Mouse (Mus musculus): ENCODE data around the gene Dnm2. TPM values are rescaled to one million over a fixed set of nuclear protein-coding genes. Genes with fewer than 3 reads are reported as not detected.
"Not testable (repeated sequence)": the region's sequence is repeated elsewhere in the genome, so short reads cannot be mapped to it uniquely, and the experiment has no call there.

The Dnm2 gene
- polyA plus RNA-seq, 1 experiment from 2014 or later, result 107 TPM

GRCm38 (mm10) chr9:21542001-21542400, 117.3 kb downstream of the Dnm2 start:
- DNase-seq (ENCODE audit: low spot score), result not testable (repeated sequence)

- no peak for DNase-seq (ENCODE audit: low spot score)
Measured at GRCm38 (mm10) chr9:21545351-21545915, 120.7 kb downstream of the Dnm2 start.

DNA sequence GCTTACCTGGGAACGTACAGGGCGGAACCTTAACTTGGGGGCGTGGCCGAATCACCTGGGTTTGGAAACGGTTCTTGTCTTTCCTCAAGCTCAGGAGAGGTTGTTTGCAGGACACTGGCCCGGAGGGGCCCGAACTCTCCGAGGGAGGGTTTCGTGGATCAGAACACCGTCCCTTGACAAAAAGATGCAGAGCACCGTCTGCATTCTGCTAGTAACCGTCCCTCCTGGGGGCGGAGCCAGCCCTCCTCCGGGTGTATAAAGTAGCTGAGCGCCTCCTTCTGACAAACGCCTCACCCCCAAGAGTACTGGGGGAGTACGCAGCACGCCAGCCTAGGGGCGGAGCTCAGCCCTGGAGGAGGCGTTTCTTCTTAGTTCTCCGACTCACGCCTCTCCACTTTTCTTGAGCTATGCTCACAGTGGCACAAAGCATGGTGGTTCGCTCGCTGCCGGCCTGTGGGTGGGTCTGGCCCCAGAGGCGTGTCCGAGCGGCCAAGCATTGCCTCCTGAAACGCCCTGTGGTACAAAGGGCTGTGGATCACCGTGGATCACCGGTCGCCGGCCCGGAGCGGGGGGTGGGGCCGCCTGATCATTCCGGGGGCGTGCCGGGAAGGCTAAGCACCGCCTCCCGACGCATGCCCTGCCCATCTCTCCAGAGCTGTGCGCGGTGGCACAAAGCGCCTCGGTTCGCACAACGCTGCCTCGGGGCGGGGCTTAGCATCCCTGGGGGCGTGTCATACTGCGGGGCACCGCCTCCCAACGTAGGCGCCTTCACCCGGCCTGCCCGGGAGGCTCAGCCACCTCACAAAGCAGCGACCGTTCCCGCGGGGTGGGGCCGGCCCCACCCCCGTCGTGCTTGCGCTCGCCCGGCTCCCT, 121.4 kb downstream of the Dnm2 start:
- DNase-seq (ENCODE audit: low spot score), result peak; percentile 99

DNA sequence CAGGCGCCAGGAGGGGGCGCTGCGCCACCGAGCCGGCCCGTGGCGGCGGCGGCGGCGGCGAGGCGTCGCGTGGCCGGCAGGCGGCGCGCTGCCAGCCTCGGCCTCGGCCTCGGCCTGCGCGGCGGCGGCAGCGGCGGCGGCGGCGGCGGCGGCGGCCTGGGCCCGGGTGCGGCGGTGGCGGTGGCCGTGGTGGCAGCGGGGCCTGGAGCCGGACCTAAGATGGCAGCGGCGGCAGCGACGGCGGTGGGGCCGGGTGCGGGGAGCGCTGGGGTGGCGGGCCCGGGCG, 122.0 kb downstream of the Dnm2 start, which contains the start of gene Carm1:
Gene Carm1 (plus strand): TSS at position 106 of the 286 bp plus-strand sequence.
- DNase-seq (ENCODE audit: low spot score), result no peak

GRCm38 (mm10) chr9:21547075-21547941, 122.6 kb downstream of the Dnm2 start:
- DNase-seq (ENCODE audit: low spot score), result peak; percentile 61

- no peak for DNase-seq (ENCODE audit: low spot score)
Measured at GRCm38 (mm10) chr9:21551049-21551448, 126.3 kb downstream of the Dnm2 start.

DNA sequence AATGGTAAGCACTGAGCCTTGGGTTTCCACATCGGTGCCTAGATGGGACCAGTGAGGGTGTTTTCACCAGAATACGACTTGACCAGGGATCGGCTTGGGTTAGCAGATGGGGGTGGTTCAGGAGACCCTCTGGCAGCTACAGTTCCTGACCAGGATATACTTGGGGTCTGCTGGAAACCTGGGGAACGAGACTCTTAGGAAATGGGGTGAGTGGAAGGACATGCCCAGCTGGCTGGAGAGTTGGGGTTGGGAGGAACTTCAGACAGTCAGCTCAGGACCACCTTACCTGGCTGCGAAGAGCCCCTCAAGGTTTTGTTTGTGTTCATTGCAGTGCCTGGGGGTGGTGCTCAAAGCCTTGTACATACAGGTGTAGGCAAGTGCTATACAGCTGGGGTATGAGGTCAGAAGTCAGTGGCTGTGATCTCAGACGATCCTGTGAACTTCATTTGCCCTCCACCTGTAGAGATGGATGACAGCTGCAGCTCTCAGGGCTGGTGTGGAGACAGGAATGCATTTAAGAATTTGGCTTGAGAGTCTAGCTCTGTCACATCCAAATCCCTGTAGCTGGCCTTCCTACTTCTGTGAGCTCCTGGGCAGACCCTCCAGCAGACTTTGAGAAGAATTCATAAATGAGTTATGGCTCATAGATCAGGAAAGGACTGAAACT, 129.0 kb downstream of the Dnm2 start:
- DNase-seq (ENCODE audit: low spot score), result no peak

- DNase-seq (ENCODE audit: low spot score), result no peak
Measured at GRCm38 (mm10) chr9:21555198-21555742, 130.6 kb downstream of the Dnm2 start.

DNA sequence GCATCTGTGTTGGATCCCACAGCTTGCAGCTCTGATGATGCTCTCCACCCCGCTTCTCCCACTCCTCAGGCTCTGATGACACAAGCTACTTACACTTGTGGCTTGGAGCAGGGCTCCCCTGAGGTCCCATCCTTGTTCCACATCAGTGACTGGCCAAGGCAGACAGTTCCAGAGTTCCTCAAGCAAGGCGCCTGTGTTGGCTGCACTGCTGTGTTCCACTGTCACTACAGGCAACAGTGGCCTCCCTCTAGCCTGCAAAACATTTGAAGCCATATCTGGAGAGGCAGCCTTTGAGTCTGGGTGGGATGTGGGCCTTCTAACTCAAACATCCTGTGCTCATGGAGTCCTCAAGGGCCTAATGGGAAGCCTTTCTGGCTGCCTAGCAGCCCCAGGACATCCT, 132.3 kb downstream of the Dnm2 start:
- DNase-seq (ENCODE audit: low spot score), result no peak

Small RNA genes within 50 kb of the gene (microRNA-seq; reads per million reads assigned to microRNA genes)
- 2.5 reads per million for gene Mir199a-1 (ENCODE audit: borderline number of aligned reads)

Other genes starting within 250 kb of the Dnm2 start
- 61.2 and 64.2 TPM in 2 replicates for gene Keap1, start 185.5 kb upstream of the Dnm2 start, polyA plus RNA-seq (2015; fragmentation: Nextera tagmentation; extraction: Ambion mirVana)
- 0.09 TPM in 1 of 2 replicates, not detected in the other for gene S1pr5, start 176.5 kb upstream of the Dnm2 start, polyA plus RNA-seq (2015; fragmentation: Nextera tagmentation; extraction: Ambion mirVana)
- gene Atg4d, start 159.6 kb upstream of the Dnm2 start, polyA plus RNA-seq (2015; fragmentation: Nextera tagmentation; extraction: Ambion mirVana), result 49.2 and 56.2 TPM in 2 replicates
- 17.9 and 25.1 TPM in 2 replicates for gene Kri1, start 136.9 kb upstream of the Dnm2 start, polyA plus RNA-seq (2015; fragmentation: Nextera tagmentation; extraction: Ambion mirVana)
- gene Cdkn2d, start 133.5 kb upstream of the Dnm2 start, polyA plus RNA-seq (2015; fragmentation: Nextera tagmentation; extraction: Ambion mirVana), result 216 and 234 TPM in 2 replicates
- 20.2 and 21.0 TPM in 2 replicates for gene Ap1m2, start 112.6 kb upstream of the Dnm2 start, polyA plus RNA-seq (2015; fragmentation: Nextera tagmentation; extraction: Ambion mirVana)
- 161 and 167 TPM in 2 replicates for gene Slc44a2, start 104.2 kb upstream of the Dnm2 start, polyA plus RNA-seq (2015; fragmentation: Nextera tagmentation; extraction: Ambion mirVana)
- 138 TPM in 2 replicates for gene Ilf3, start 57.0 kb upstream of the Dnm2 start, polyA plus RNA-seq (2015; fragmentation: Nextera tagmentation; extraction: Ambion mirVana)
- 27.0 and 29.1 TPM in 2 replicates for gene Qtrt1, start 13.1 kb upstream of the Dnm2 start, polyA plus RNA-seq (2015; fragmentation: Nextera tagmentation; extraction: Ambion mirVana)
- 30.2 and 31.1 TPM in 2 replicates for gene Tmed1, start 85.3 kb downstream of the Dnm2 start, polyA plus RNA-seq (2015; fragmentation: Nextera tagmentation; extraction: Ambion mirVana)
- gene AB124611, start 101.3 kb downstream of the Dnm2 start, polyA plus RNA-seq (2015; fragmentation: Nextera tagmentation; extraction: Ambion mirVana), result 18.8 and 19.9 TPM in 2 replicates
- gene Carm1, start 122.0 kb downstream of the Dnm2 start, polyA plus RNA-seq (2015; fragmentation: Nextera tagmentation; extraction: Ambion mirVana), result 10.9 and 12.4 TPM in 2 replicates
- 28.8 and 30.9 TPM in 2 replicates for gene Timm29, start 167.8 kb downstream of the Dnm2 start, polyA plus RNA-seq (2015; fragmentation: Nextera tagmentation; extraction: Ambion mirVana)
- 26.8 and 27.2 TPM in 2 replicates for gene Yipf2, start 167.9 kb downstream of the Dnm2 start, polyA plus RNA-seq (2015; fragmentation: Nextera tagmentation; extraction: Ambion mirVana)
- gene Smarca4, start 191.3 kb downstream of the Dnm2 start, polyA plus RNA-seq (2015; fragmentation: Nextera tagmentation; extraction: Ambion mirVana), result 62.3 and 71.5 TPM in 2 replicates